Mouse (Mus musculus): Measurements from ENCODE around the gene Dclre1b. TPM values are rescaled to one million over a fixed set of nuclear protein-coding genes. Genes with fewer than 3 reads are reported as not detected.

The Dclre1b gene
- polyA plus RNA-seq, 1 experiment from 2014 or later, result 22.3 TPM

- H3K36me3 ChIP-seq (ENCODE audit: control insufficient read depth, insufficient read depth, low read length), result peaks cover 30% of the 10 kb centered on the region
These were observed 36.4 kb downstream of the Dclre1b start for GRCm38 (mm10) chr3:103772846-103773245.

GRCm38 (mm10) chr3:103771531-103772130, 37.6 kb downstream of the Dclre1b start:
- ATAC-seq (ENCODE audit: low read depth) (no peak), DNase-seq (ENCODE audit: low spot score) (peak; percentile 76)
- Histone ChIP-seq H3K9ac (ENCODE audit: low read depth, low read length) (no peak overlapping the region), H3K27ac (replicated peaks; ENCODE audit: low read depth, low read length) (peak overlapping the region; percentile 46; the same call in 1 of the 2 replicates), H3K4me2 (ENCODE audit: low read depth, low read length) (no peak overlapping the region), H3K36me3 (ENCODE audit: control insufficient read depth, insufficient read depth, low read length) (peaks cover 18% of the 10 kb centered on the region), H3K4me3 (ENCODE audit: low read depth, low read length) (no peak overlapping the region), H3K27me3 (replicated peaks; ENCODE audit: control insufficient read depth, insufficient read depth, low read length) (no peaks in the 10 kb centered on the region), H3K4me1 (ENCODE audit: control insufficient read depth, insufficient read depth, low read length) (peaks cover 10% of the 10 kb centered on the region; the same call in 1 of the 2 replicates), H3K9me3 (ENCODE audit: control insufficient read depth, low read length) (no peaks in the 10 kb centered on the region)
- 59% methylated on average over 9 of the region's 9 CpGs for WGBS

More at GRCm38 (mm10) chr3:103772846-103773245, 36.4 kb downstream of the Dclre1b start:
- Histone ChIP-seq H3K27me3 (replicated peaks; ENCODE audit: control insufficient read depth, insufficient read depth, low read length) (no peaks in the 10 kb centered on the region), H3K4me1 (ENCODE audit: control insufficient read depth, insufficient read depth, low read length) (peaks cover 10% of the 10 kb centered on the region; the same call in 1 of the 2 replicates), H3K4me2 (ENCODE audit: low read depth, low read length) (no peak overlapping the region), H3K9me3 (ENCODE audit: control insufficient read depth, low read length) (no peaks in the 10 kb centered on the region), H3K27ac (replicated peaks; ENCODE audit: low read depth, low read length) (no peak overlapping the region), H3K9ac (ENCODE audit: low read depth, low read length) (no peak overlapping the region), H3K4me3 (ENCODE audit: low read depth, low read length) (no peak overlapping the region)
- ATAC-seq (ENCODE audit: low read depth), result no peak
- 79% methylated on average over 4 of the region's 4 CpGs for WGBS
- no peak for DNase-seq (ENCODE audit: low spot score)

GRCm38 (mm10) chr3:103766789-103767188, 42.5 kb downstream of the Dclre1b start:
- no peaks in the 10 kb centered on the region for H3K9me3 ChIP-seq (ENCODE audit: control insufficient read depth, low read length)
- H3K36me3 ChIP-seq (ENCODE audit: control insufficient read depth, insufficient read depth, low read length), result peaks cover 41% of the 10 kb centered on the region
- DNase-seq (ENCODE audit: low spot score), result no peak
- no peak overlapping the region for H3K9ac ChIP-seq (ENCODE audit: low read depth, low read length)
- H3K4me1 ChIP-seq (ENCODE audit: control insufficient read depth, insufficient read depth, low read length), result peaks cover 7% of the 10 kb centered on the region; the same call in 1 of the 2 replicates
- no peak overlapping the region for H3K27ac ChIP-seq (replicated peaks; ENCODE audit: low read depth, low read length)
- 67% methylated on average over 3 of the region's 3 CpGs for WGBS
- no peak overlapping the region for H3K4me3 ChIP-seq (ENCODE audit: low read depth, low read length)
- no peak overlapping the region for H3K4me2 ChIP-seq (ENCODE audit: low read depth, low read length)
- no peak for ATAC-seq (ENCODE audit: low read depth)
- no peaks in the 10 kb centered on the region for H3K27me3 ChIP-seq (replicated peaks; ENCODE audit: control insufficient read depth, insufficient read depth, low read length)

- Histone ChIP-seq H3K36me3 (ENCODE audit: control insufficient read depth, insufficient read depth, low read length) (peaks cover 75% of the 10 kb centered on the region), H3K4me2 (ENCODE audit: low read depth, low read length) (no peak overlapping the region)
- WGBS, result 87% methylated on average over 5 of the region's 5 CpGs
These were observed 49.8 kb downstream of the Dclre1b start for GRCm38 (mm10) chr3:103759261-103759970.

GRCm38 (mm10) chr3:103758456-103758855, 50.8 kb downstream of the Dclre1b start:
- no peak for DNase-seq (ENCODE audit: low spot score)
- no peak overlapping the region for H3K9ac ChIP-seq (ENCODE audit: low read depth, low read length)
- peaks cover 77% of the 10 kb centered on the region for H3K36me3 ChIP-seq (ENCODE audit: control insufficient read depth, insufficient read depth, low read length)
- H3K27me3 ChIP-seq (replicated peaks; ENCODE audit: control insufficient read depth, insufficient read depth, low read length), result no peaks in the 10 kb centered on the region
- H3K27ac ChIP-seq (replicated peaks; ENCODE audit: low read depth, low read length), result no peak overlapping the region
- no peaks in the 10 kb centered on the region for H3K4me1 ChIP-seq (ENCODE audit: control insufficient read depth, insufficient read depth, low read length)
- 90% methylated on average over 7 of the region's 7 CpGs for WGBS
- H3K4me3 ChIP-seq (ENCODE audit: low read depth, low read length), result no peak overlapping the region
- H3K4me2 ChIP-seq (ENCODE audit: low read depth, low read length), result no peak overlapping the region
- ATAC-seq (ENCODE audit: low read depth), result no peak
- H3K9me3 ChIP-seq (ENCODE audit: control insufficient read depth, low read length), result no peaks in the 10 kb centered on the region

More at GRCm38 (mm10) chr3:103759261-103759970, 49.8 kb downstream of the Dclre1b start:
- no peaks in the 10 kb centered on the region for H3K4me1 ChIP-seq (ENCODE audit: control insufficient read depth, insufficient read depth, low read length)
- H3K4me3 ChIP-seq (ENCODE audit: low read depth, low read length), result no peak overlapping the region
- no peak for DNase-seq (ENCODE audit: low spot score)
- ATAC-seq (ENCODE audit: low read depth), result no peak
- no peaks in the 10 kb centered on the region for H3K27me3 ChIP-seq (replicated peaks; ENCODE audit: control insufficient read depth, insufficient read depth, low read length)
- no peaks in the 10 kb centered on the region for H3K9me3 ChIP-seq (ENCODE audit: control insufficient read depth, low read length)
- no peak overlapping the region for H3K9ac ChIP-seq (ENCODE audit: low read depth, low read length)
- no peak overlapping the region for H3K27ac ChIP-seq (replicated peaks; ENCODE audit: low read depth, low read length)

DNA sequence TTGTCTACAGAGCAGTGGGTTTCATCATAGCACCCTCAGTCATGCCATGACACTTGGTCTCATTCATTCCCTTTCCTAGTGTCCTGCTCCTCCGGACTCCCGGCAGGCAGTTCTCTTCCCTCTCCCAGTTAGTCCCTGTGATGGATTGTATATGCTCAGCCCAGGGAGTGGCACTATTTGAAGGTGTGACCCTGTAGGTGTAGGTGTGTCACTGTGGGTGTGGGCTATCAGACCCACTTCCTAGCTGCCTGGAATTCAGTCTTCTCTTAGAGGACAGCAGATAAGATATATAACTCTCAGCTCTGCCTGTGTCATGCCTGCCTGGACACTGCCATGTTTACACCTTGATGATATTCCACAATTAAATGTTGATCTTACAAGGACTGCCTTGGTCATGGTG, 52.3 kb downstream of the Dclre1b start:
- Histone ChIP-seq H3K27me3 (replicated peaks; ENCODE audit: control insufficient read depth, insufficient read depth, low read length) (no peaks in the 10 kb centered on the region), H3K9me3 (ENCODE audit: control insufficient read depth, low read length) (no peaks in the 10 kb centered on the region), H3K4me1 (ENCODE audit: control insufficient read depth, insufficient read depth, low read length) (no peaks in the 10 kb centered on the region), H3K9ac (ENCODE audit: low read depth, low read length) (no peak overlapping the region), H3K36me3 (ENCODE audit: control insufficient read depth, insufficient read depth, low read length) (peaks cover 77% of the 10 kb centered on the region), H3K27ac (replicated peaks; ENCODE audit: low read depth, low read length) (no peak overlapping the region), H3K4me2 (ENCODE audit: low read depth, low read length) (no peak overlapping the region), H3K4me3 (ENCODE audit: low read depth, low read length) (no peak overlapping the region)
- 88% methylated on average over 2 of the region's 2 CpGs for WGBS
- ATAC-seq (ENCODE audit: low read depth), result no peak
- DNase-seq (ENCODE audit: low spot score), result no peak

DNA sequence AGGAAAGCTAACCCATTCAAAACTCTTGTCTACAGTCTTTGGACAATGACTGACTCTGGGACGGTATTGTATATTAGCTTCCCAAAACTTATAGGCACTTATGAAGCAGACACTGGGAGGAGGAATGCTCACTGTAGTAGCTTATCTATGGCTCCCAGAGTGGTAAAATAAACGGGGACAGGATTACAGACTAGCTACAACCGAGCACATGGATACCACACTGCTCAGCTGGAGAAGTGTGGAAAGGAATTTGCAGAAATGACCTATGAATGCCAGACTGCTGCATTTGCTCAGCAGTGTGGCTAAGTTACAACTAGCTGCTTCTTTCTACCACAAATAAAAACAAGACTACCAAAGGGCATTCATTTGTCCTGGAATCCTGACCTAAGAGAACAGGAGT, 53.9 kb downstream of the Dclre1b start:
- WGBS, result 87% methylated on average over 3 of the region's 3 CpGs
- H3K27ac ChIP-seq (replicated peaks; ENCODE audit: low read depth, low read length), result no peak overlapping the region
- no peak overlapping the region for H3K4me3 ChIP-seq (ENCODE audit: low read depth, low read length)
- H3K9me3 ChIP-seq (ENCODE audit: control insufficient read depth, low read length), result no peaks in the 10 kb centered on the region
- no peak overlapping the region for H3K9ac ChIP-seq (ENCODE audit: low read depth, low read length)
- H3K27me3 ChIP-seq (replicated peaks; ENCODE audit: control insufficient read depth, insufficient read depth, low read length), result no peaks in the 10 kb centered on the region
- H3K36me3 ChIP-seq (ENCODE audit: control insufficient read depth, insufficient read depth, low read length), result peaks cover 81% of the 10 kb centered on the region
- no peak overlapping the region for H3K4me2 ChIP-seq (ENCODE audit: low read depth, low read length)
- ATAC-seq (ENCODE audit: low read depth), result no peak
- no peaks in the 10 kb centered on the region for H3K4me1 ChIP-seq (ENCODE audit: control insufficient read depth, insufficient read depth, low read length)
- DNase-seq (ENCODE audit: low spot score), result no peak

- H3K36me3 ChIP-seq (ENCODE audit: control insufficient read depth, insufficient read depth, low read length), result peaks cover 86% of the 10 kb centered on the region
- H3K4me3 ChIP-seq (ENCODE audit: low read depth, low read length), result no peak overlapping the region
- DNase-seq (ENCODE audit: low spot score) (no peak), ATAC-seq (ENCODE audit: low read depth) (no peak)
- 79% methylated on average over 2 of the region's 2 CpGs for WGBS
- H3K27me3 ChIP-seq (replicated peaks; ENCODE audit: control insufficient read depth, insufficient read depth, low read length), result no peaks in the 10 kb centered on the region
- no peaks in the 10 kb centered on the region for H3K9me3 ChIP-seq (ENCODE audit: control insufficient read depth, low read length)
- H3K27ac ChIP-seq (replicated peaks; ENCODE audit: low read depth, low read length), result no peak overlapping the region
- H3K9ac ChIP-seq (ENCODE audit: low read depth, low read length), result no peak overlapping the region
- H3K4me2 ChIP-seq (ENCODE audit: low read depth, low read length), result no peak overlapping the region
- no peaks in the 10 kb centered on the region for H3K4me1 ChIP-seq (ENCODE audit: control insufficient read depth, insufficient read depth, low read length)
These were observed 57.7 kb downstream of the Dclre1b start for GRCm38 (mm10) chr3:103751558-103751957.
